Mouse (Mus musculus): Measurements from ENCODE around the gene Ndufa1. TPM values are rescaled to one million over a fixed set of nuclear protein-coding genes. Genes with fewer than 3 reads are reported as not detected.

Gene Ndufa1
- total and polyA plus RNA-seq, 3 experiments = 165 to 268 (median 191) TPM

Other genes starting within 250 kb of the Ndufa1 start
- gene Sept6, start 199.4 kb downstream of the Ndufa1 start, total RNA-seq (2012; rRNA removed) = 88.1 and 98.8 TPM in 2 replicates
- gene Sept6, start 199.4 kb downstream of the Ndufa1 start, total RNA-seq (2014; rRNA removed) = 94.1 and 94.4 TPM in 2 replicates
- gene Sept6, start 199.4 kb downstream of the Ndufa1 start, polyA plus RNA-seq (2012; ENCODE audit: insufficient read length, low read depth) = 180 and 214 TPM in 2 replicates
- not detected in 2 replicates for gene Sowahd, start 142.3 kb downstream of the Ndufa1 start, total RNA-seq (2012; rRNA removed)
- gene Sowahd, start 142.3 kb downstream of the Ndufa1 start, total RNA-seq (2014; rRNA removed) = not detected in 2 replicates
- gene Sowahd, start 142.3 kb downstream of the Ndufa1 start, polyA plus RNA-seq (2012; ENCODE audit: insufficient read length, low read depth) = not detected in 2 replicates
- gene Rpl39, start 105.8 kb downstream of the Ndufa1 start, total RNA-seq (2012; rRNA removed) = 2,172 and 2,270 TPM in 2 replicates
- gene Rpl39, start 105.8 kb downstream of the Ndufa1 start, total RNA-seq (2014; rRNA removed) = 1,227 and 1,249 TPM in 2 replicates
- gene Rpl39, start 105.8 kb downstream of the Ndufa1 start, polyA plus RNA-seq (2012; ENCODE audit: insufficient read length, low read depth) = 2,129 and 2,542 TPM in 2 replicates
- 14.2 and 15.2 TPM in 2 replicates for gene Upf3b, start 80.8 kb downstream of the Ndufa1 start, total RNA-seq (2012; rRNA removed)
- gene Upf3b, start 80.8 kb downstream of the Ndufa1 start, total RNA-seq (2014; rRNA removed) = 13.4 and 15.7 TPM in 2 replicates
- gene Upf3b, start 80.8 kb downstream of the Ndufa1 start, polyA plus RNA-seq (2012; ENCODE audit: insufficient read length, low read depth) = 49.6 and 57.7 TPM in 2 replicates
- 10.5 and 11.6 TPM in 2 replicates for gene Nkap, start 64.4 kb downstream of the Ndufa1 start, total RNA-seq (2012; rRNA removed)
- 19.4 TPM in 2 replicates for gene Nkap, start 64.4 kb downstream of the Ndufa1 start, total RNA-seq (2014; rRNA removed)
- 17.4 and 28.2 TPM in 2 replicates for gene Nkap, start 64.4 kb downstream of the Ndufa1 start, polyA plus RNA-seq (2012; ENCODE audit: insufficient read length, low read depth)
- gene Akap14, start 22.3 kb downstream of the Ndufa1 start, total RNA-seq (2012; rRNA removed) = not detected in 2 replicates
- not detected in 2 replicates for gene Akap14, start 22.3 kb downstream of the Ndufa1 start, total RNA-seq (2014; rRNA removed)
- gene Akap14, start 22.3 kb downstream of the Ndufa1 start, polyA plus RNA-seq (2012; ENCODE audit: insufficient read length, low read depth) = 0.17 TPM in 1 of 2 replicates, not detected in the other
- 9.6 and 12.5 TPM in 2 replicates for gene Rnf113a1, start 82 bp upstream of the Ndufa1 start, total RNA-seq (2012; rRNA removed)
- gene Rnf113a1, start 82 bp upstream of the Ndufa1 start, total RNA-seq (2014; rRNA removed) = 10.0 and 11.0 TPM in 2 replicates
- 9.9 and 11.1 TPM in 2 replicates for gene Rnf113a1, start 82 bp upstream of the Ndufa1 start, polyA plus RNA-seq (2012; ENCODE audit: insufficient read length, low read depth)
- gene Gm9, start 19.9 kb upstream of the Ndufa1 start, total RNA-seq (2012; rRNA removed) = not detected in 2 replicates
- not detected in 2 replicates for gene Gm9, start 19.9 kb upstream of the Ndufa1 start, total RNA-seq (2014; rRNA removed)
- gene Gm9, start 19.9 kb upstream of the Ndufa1 start, polyA plus RNA-seq (2012; ENCODE audit: insufficient read length, low read depth) = not detected in 2 replicates
- gene Rhox1, start 31.1 kb upstream of the Ndufa1 start, total RNA-seq (2012; rRNA removed) = not detected in 2 replicates
- gene Rhox1, start 31.1 kb upstream of the Ndufa1 start, total RNA-seq (2014; rRNA removed) = not detected in 2 replicates
- gene Rhox1, start 31.1 kb upstream of the Ndufa1 start, polyA plus RNA-seq (2012; ENCODE audit: insufficient read length, low read depth) = not detected in 2 replicates
- 0.21 TPM in 1 of 2 replicates, not detected in the other for gene Rhox2a, start 53.8 kb upstream of the Ndufa1 start, total RNA-seq (2012; rRNA removed)
- gene Rhox2a, start 53.8 kb upstream of the Ndufa1 start, total RNA-seq (2014; rRNA removed) = not detected in 2 replicates
- gene Rhox2a, start 53.8 kb upstream of the Ndufa1 start, polyA plus RNA-seq (2012; ENCODE audit: insufficient read length, low read depth) = not detected in 2 replicates
- gene Rhox3a, start 58.8 kb upstream of the Ndufa1 start, total RNA-seq (2012; rRNA removed) = not detected in 2 replicates
- not detected in 2 replicates for gene Rhox3a, start 58.8 kb upstream of the Ndufa1 start, total RNA-seq (2014; rRNA removed)
- 0.52 TPM in 1 of 2 replicates, not detected in the other for gene Rhox3a, start 58.8 kb upstream of the Ndufa1 start, polyA plus RNA-seq (2012; ENCODE audit: insufficient read length, low read depth)
- gene Rhox4a, start 74.2 kb upstream of the Ndufa1 start, total RNA-seq (2012; rRNA removed) = 3.8 and 4.8 TPM in 2 replicates
- gene Rhox4a, start 74.2 kb upstream of the Ndufa1 start, total RNA-seq (2014; rRNA removed) = 7.2 and 8.2 TPM in 2 replicates
- gene Rhox4a, start 74.2 kb upstream of the Ndufa1 start, polyA plus RNA-seq (2012; ENCODE audit: insufficient read length, low read depth) = 32.8 TPM in 1 of 2 replicates, not detected in the other
- gene Rhox3a2, start 188.9 kb upstream of the Ndufa1 start, total RNA-seq (2012; rRNA removed) = not detected in 2 replicates
- gene Rhox3a2, start 188.9 kb upstream of the Ndufa1 start, total RNA-seq (2014; rRNA removed) = not detected in 2 replicates
- not detected in 2 replicates for gene Rhox3a2, start 188.9 kb upstream of the Ndufa1 start, polyA plus RNA-seq (2012; ENCODE audit: insufficient read length, low read depth)
- gene Rhox4a2, start 199.7 kb upstream of the Ndufa1 start, total RNA-seq (2012; rRNA removed) = 1.7 TPM in 1 of 2 replicates, not detected in the other
- 9.8 and 16.4 TPM in 2 replicates for gene Rhox4a2, start 199.7 kb upstream of the Ndufa1 start, total RNA-seq (2014; rRNA removed)
- 0.36 and 36.6 TPM in 2 replicates for gene Rhox4a2, start 199.7 kb upstream of the Ndufa1 start, polyA plus RNA-seq (2012; ENCODE audit: insufficient read length, low read depth)
- gene Rhox2b, start 220.9 kb upstream of the Ndufa1 start, total RNA-seq (2012; rRNA removed) = not detected in 2 replicates
- 0.34 TPM in 1 of 2 replicates, not detected in the other for gene Rhox2b, start 220.9 kb upstream of the Ndufa1 start, total RNA-seq (2014; rRNA removed)
- 0.35 TPM in 1 of 2 replicates, not detected in the other for gene Rhox2b, start 220.9 kb upstream of the Ndufa1 start, polyA plus RNA-seq (2012; ENCODE audit: insufficient read length, low read depth)
- gene Rhox4b, start 241.3 kb upstream of the Ndufa1 start, total RNA-seq (2012; rRNA removed) = 1.6 and 3.9 TPM in 2 replicates
- not detected in 2 replicates for gene Rhox4b, start 241.3 kb upstream of the Ndufa1 start, total RNA-seq (2014; rRNA removed)
- gene Rhox4b, start 241.3 kb upstream of the Ndufa1 start, polyA plus RNA-seq (2012; ENCODE audit: insufficient read length, low read depth) = 0.51 and 0.56 TPM in 2 replicates